Mouse (Mus musculus) liver, embryonic 14.5 days (tissue): ENCODE data around the gene Dcpp2. TPM values are rescaled to one million over a fixed set of nuclear protein-coding genes. Genes with fewer than 3 reads are reported as not detected.
"Not testable (repeated sequence)": the region's sequence is repeated elsewhere in the genome, so short reads cannot be mapped to it uniquely, and the experiment has no call there.

Experiments used
- ATAC-seq: fragments of 200-750 bp; cut with Nextera tagmentation; 2 replicates; pipeline ENCODE4 v1.8.0; 2017; ENCODE audit warnings: moderate number of reproducible peaks, mild to moderate bottlenecking, moderate library complexity; ENCODE audit not compliant: insufficient read depth
- DNase-seq, 3 experiments: peaks; one replicate each; pipeline ENCODE4 v3.0.0-alpha.2; 2012 to 2013; ENCODE audit warnings: low read depth in 3 of 3, low spot score in 3 of 3
- H3K27ac ChIP-seq: fragments of 300-500 bp; sonication (generic); 2 replicates; pipeline ENCODE4 v1.5.1; 2014; ENCODE audit warnings: moderate library complexity, mild to moderate bottlenecking, control low read depth, inconsistent platforms
- H3K27me3 ChIP-seq: fragments of 300-500 bp; sonication (generic); 2 replicates; pipeline ENCODE4 v1.6.1; 2014; ENCODE audit warnings: mild to moderate bottlenecking, low read length, moderate library complexity; ENCODE audit not compliant: control insufficient read depth, insufficient read depth
- H3K36me3 ChIP-seq: fragments of 300-500 bp; sonication (generic); replicated peaks from 2 replicates; pipeline ENCODE4 v1.6.1; 2014; ENCODE audit warnings: low read depth; ENCODE audit not compliant: control insufficient read depth, insufficient read depth
- H3K4me1 ChIP-seq, 2 experiments: fragments of 200-500 bp in 1 of 2; fragments of 300-500 bp in 1 of 2; sonication (generic) in 1 of 2; replicated peaks; 2 replicates each; pipeline ENCODE4 v1.6.1; 2012 to 2014; ENCODE audit warnings: antibody characterized with exemption in 1 of 2, inconsistent platforms in 1 of 2, low read length in 1 of 2; ENCODE audit not compliant: control insufficient read depth in 2 of 2, insufficient read depth in 2 of 2
- H3K4me2 ChIP-seq: fragments of 300-500 bp; sonication (generic); 2 replicates; pipeline ENCODE4 v1.6.1; 2014; ENCODE audit warnings: low read depth, mild to moderate bottlenecking, control low read depth, moderate library complexity
- H3K4me3 ChIP-seq, 2 experiments: fragments of 200-500 bp in 1 of 2; fragments of 300-500 bp in 1 of 2; sonication (generic) in 1 of 2; 2 replicates each; pipeline ENCODE4 v1.5.1; 2012 to 2014; ENCODE audit warnings: low read depth in 2 of 2, low read length in 2 of 2, mild to moderate bottlenecking in 2 of 2, control low read depth in 1 of 2, inconsistent platforms in 1 of 2, moderate library complexity in 1 of 2; ENCODE audit not compliant: insufficient read depth in 1 of 2
- H3K9ac ChIP-seq: fragments of 300-500 bp; sonication (generic); replicated peaks from 2 replicates; pipeline ENCODE4 v1.6.1; 2014; ENCODE audit warnings: mild to moderate bottlenecking, control low read depth, moderate library complexity
- H3K9me3 ChIP-seq: fragments of 300-500 bp; sonication (generic); 2 replicates; pipeline ENCODE4 v1.6.1; 2016; ENCODE audit warnings: low read length, mixed read lengths; ENCODE audit not compliant: control insufficient read depth
- CTCF ChIP-seq: IDR thresholded peaks from 2 replicates; pipeline ENCODE4 v1.5.1; 2016; ENCODE audit warnings: antibody characterized with exemption, low read depth, control low read depth
- EP300 ChIP-seq: IDR thresholded peaks from 2 replicates; pipeline ENCODE4 v1.6.1; 2016; ENCODE audit warnings: antibody characterized with exemption, low read depth
- WGBS: fragments of 180-500 bp; shearing (Covaris S2); extraction: QIAGEN DNeasy Blood & Tissue Kit; methylation state at CpG from one replicate; pipeline ENCODE4 v1.1.7; 2014; ENCODE audit not compliant: insufficient replicate concordance; 5-methylcytosine and 5-hydroxymethylcytosine counted together
- polyA plus RNA-seq, 2 experiments: library from polyadenylated mRNA; depleted of rRNA in 1 of 2; stranded (reverse) in 1 of 2; unstranded in 1 of 2; fragments of >200 nt; fragmentation: Nextera tagmentation in 1 of 2; extraction: Ambion mirVana in 1 of 2; gene quantifications; 2 replicates each; pipeline versions ENCODE4 v1.2.1 to v1.2.3; 2012 to 2014

The Dcpp2 gene
- polyA plus RNA-seq, 2 experiments: not detected

DNA sequence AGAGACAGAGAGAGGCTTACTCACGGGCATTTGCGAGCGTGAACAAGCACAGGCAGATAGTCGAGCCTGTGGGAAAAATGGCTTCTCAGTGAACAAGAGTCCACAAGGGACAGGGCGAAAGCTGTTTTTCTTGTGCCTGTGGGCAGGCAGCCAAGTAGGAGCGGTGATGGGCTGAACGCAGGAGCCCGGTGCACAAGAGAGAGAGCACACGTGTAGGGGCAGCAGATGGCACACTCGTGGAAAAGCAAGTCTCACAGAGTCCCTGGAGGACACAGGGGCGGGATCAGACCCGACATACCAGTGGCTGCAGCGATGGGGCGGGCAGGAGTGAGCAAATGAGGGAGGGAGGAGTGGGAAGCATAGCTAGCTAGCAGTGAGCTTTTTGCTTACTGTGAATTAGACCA lies 44.4 kb downstream of the Dcpp2 start:
- no peak for TF ChIP-seq EP300
- no peak for TF ChIP-seq CTCF
- H3K4me2 ChIP-seq: peak overlapping the region; percentile 68
- peak overlapping the region; percentile 56 for H3K9ac ChIP-seq
- ATAC-seq (peak; percentile 66), DNase-seq (peak; percentile 17 to 33 (median 33))
- no peaks in the 10 kb centered on the region for H3K36me3 ChIP-seq
- peaks cover 0 to 8% of the 10 kb centered on the region in 2 experiments; a peak in 1 of 4 replicates for H3K4me1 ChIP-seq
- 1% methylated on average over 14 of the region's 14 CpGs for WGBS
- H3K27me3 ChIP-seq: no peaks in the 10 kb centered on the region
- no peak overlapping the region for H3K27ac ChIP-seq
- no peaks in the 10 kb centered on the region for H3K9me3 ChIP-seq
- H3K4me3 ChIP-seq: peak overlapping the region; percentile 48 to 75

DNA sequence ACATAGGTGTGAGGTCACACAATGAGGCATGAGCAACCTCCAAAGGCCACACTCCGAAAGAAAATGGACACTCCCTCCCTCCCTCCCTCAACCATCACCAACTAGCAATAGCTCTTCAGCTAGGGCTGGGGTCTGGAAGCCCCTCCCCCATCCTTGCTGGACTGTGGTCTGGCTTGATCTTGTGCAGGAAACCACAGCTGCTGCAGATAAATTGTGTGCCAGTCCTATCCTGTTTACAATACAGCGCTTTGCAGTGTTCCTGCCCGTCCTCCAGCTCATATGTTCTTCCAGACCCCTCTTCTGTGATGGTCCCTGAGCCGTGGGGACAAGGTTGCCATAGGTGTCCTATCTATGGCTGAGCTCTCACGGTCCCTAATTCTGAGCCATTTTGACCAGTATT lies 50.5 kb downstream of the Dcpp2 start:
- Histone ChIP-seq H3K4me2 (no peak overlapping the region), H3K4me1 (no peaks in the 10 kb centered on the region), H3K27ac (no peak overlapping the region), H3K36me3 (no peaks in the 10 kb centered on the region), H3K4me3 (no peak overlapping the region), H3K27me3 (no peaks in the 10 kb centered on the region), H3K9ac (no peak overlapping the region), H3K9me3 (no peaks in the 10 kb centered on the region)
- ATAC-seq: no peak
- TF ChIP-seq CTCF (no peak), EP300 (no peak)
- WGBS: 17% methylated on average over 5 of the region's 5 CpGs
- no peak for DNase-seq

DNA sequence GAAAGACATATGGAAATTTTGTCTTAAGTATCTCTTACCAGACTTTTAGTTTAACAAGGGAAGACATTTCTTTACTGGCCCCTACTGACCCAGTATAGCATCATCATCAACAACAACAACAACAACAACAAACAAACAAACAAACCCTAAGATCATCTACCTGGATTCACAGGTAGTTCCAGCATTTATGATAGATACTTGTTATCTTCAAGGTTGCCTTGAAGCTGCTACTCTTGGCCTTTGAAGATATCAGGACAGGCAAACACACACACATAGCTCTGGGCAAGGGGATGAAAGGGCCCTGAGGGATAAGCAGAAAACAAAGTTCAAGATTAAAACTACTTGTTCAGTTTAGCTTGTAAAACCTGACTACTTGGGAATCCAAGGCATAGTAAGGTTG lies 60.7 kb downstream of the Dcpp2 start, which contains the start of gene Sbp:
Gene Sbp, plus strand, starts transcription at position 301 of the 400 bp plus-strand sequence.
- H3K27me3 ChIP-seq: no peaks in the 10 kb centered on the region
- H3K27ac ChIP-seq: no peak within 1 kb of the TSS
- H3K9me3 ChIP-seq: no peaks in the 10 kb centered on the region
- H3K36me3 ChIP-seq: no peaks in the 10 kb centered on the region
- no peak for ATAC-seq
- no peak within 1 kb of the TSS for H3K9ac ChIP-seq
- DNase-seq: no peak
- H3K4me2 ChIP-seq: no peak within 1 kb of the TSS
- TF ChIP-seq CTCF: no peak
- TF ChIP-seq EP300: no peak
- H3K4me1 ChIP-seq: no peaks in the 10 kb centered on the region
- H3K4me3 ChIP-seq: no peak within 1 kb of the TSS

DNA sequence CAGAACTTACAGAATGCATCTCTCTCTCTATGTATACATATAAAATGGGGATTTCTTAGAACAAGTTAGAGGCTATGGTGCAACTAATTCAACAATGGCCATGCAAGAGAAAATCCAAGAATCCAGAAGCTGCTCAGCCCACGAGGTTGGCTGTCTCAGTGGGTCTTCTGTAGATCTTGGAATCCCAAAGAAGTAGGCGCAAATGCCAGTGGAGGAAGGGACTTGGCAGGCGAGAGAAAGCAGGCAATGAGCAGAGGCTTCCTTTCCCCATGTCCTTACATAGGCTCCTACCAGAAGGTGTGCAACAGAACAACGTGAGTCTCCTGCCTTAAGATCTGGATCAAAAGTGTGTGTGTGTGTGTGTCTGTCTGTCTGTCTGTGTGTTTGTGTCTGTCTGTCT lies 66.8 kb downstream of the Dcpp2 start:
- H3K27ac ChIP-seq, ATAC-seq: not testable (repeated sequence)
- 47% methylated on average over 4 of the region's 4 CpGs for WGBS

DNA sequence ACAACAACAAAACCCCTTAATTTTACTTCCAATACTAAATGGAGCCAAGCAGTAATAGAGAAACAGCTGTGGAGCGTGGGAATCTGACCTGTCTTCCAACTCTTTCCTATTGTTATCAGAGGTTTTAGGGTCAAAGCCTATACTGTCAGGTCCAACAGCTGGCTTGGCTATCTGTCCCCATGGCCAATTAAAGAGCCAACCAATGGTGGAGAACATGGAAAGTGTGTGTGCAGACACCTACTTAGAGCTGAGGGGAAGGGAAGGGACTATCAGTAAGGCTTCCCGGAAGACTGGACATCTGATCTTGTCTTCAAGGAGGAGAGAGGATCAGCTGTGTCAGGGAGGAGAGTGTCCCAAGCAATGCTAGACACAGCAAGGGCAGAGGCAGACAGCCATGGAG lies 68.4 kb downstream of the Dcpp2 start:
- Histone ChIP-seq H3K9ac (no peak overlapping the region), H3K27me3 (no peaks in the 10 kb centered on the region), H3K27ac (no peak overlapping the region), H3K4me2 (no peak overlapping the region), H3K4me3 (no peak overlapping the region), H3K4me1 (no peaks in the 10 kb centered on the region), H3K9me3 (no peaks in the 10 kb centered on the region), H3K36me3 (no peaks in the 10 kb centered on the region)
- no peak for TF ChIP-seq CTCF
- TF ChIP-seq EP300: no peak
- 58% methylated on average over 2 of the region's 2 CpGs for WGBS
- DNase-seq (no peak), ATAC-seq (no peak)

More for the DNA sequence above, 66.8 kb downstream of the Dcpp2 start:
- H3K4me1 ChIP-seq, DNase-seq, H3K36me3 ChIP-seq, H3K4me2 ChIP-seq, H3K9me3 ChIP-seq, H3K4me3 ChIP-seq, H3K9ac ChIP-seq, H3K27me3 ChIP-seq: not testable (repeated sequence)

Other genes starting within 250 kb of the Dcpp2 start
- 0.11 and 0.12 TPM in 2 replicates for gene Mmp25, start 235.6 kb upstream of the Dcpp2 start, polyA plus RNA-seq (2012; rRNA removed)
- gene Mmp25, start 235.6 kb upstream of the Dcpp2 start, polyA plus RNA-seq (2014; fragmentation: Nextera tagmentation; extraction: Ambion mirVana): 0.11 TPM in 1 of 2 replicates, not detected in the other
- 0.02 TPM in 2 replicates for gene Bicdl2, start 220.4 kb upstream of the Dcpp2 start, polyA plus RNA-seq (2012; rRNA removed)
- gene Bicdl2, start 220.4 kb upstream of the Dcpp2 start, polyA plus RNA-seq (2014; fragmentation: Nextera tagmentation; extraction: Ambion mirVana): not detected in 2 replicates
- gene Hcfc1r1, start 207.3 kb upstream of the Dcpp2 start, polyA plus RNA-seq (2012; rRNA removed): 11.3 and 15.3 TPM in 2 replicates
- 21.0 and 24.5 TPM in 2 replicates for gene Hcfc1r1, start 207.3 kb upstream of the Dcpp2 start, polyA plus RNA-seq (2014; fragmentation: Nextera tagmentation; extraction: Ambion mirVana)
- 14.8 and 17.2 TPM in 2 replicates for gene Thoc6, start 207.0 kb upstream of the Dcpp2 start, polyA plus RNA-seq (2012; rRNA removed)
- 21.4 and 21.5 TPM in 2 replicates for gene Thoc6, start 207.0 kb upstream of the Dcpp2 start, polyA plus RNA-seq (2014; fragmentation: Nextera tagmentation; extraction: Ambion mirVana)
- 1.4 and 1.7 TPM in 2 replicates for gene Tnfrsf12a, start 203.4 kb upstream of the Dcpp2 start, polyA plus RNA-seq (2012; rRNA removed)
- gene Tnfrsf12a, start 203.4 kb upstream of the Dcpp2 start, polyA plus RNA-seq (2014; fragmentation: Nextera tagmentation; extraction: Ambion mirVana): 3.0 and 3.9 TPM in 2 replicates
- gene Cldn6, start 201.6 kb upstream of the Dcpp2 start, polyA plus RNA-seq (2012; rRNA removed): 0.64 and 0.68 TPM in 2 replicates
- 0.15 and 0.50 TPM in 2 replicates for gene Cldn6, start 201.6 kb upstream of the Dcpp2 start, polyA plus RNA-seq (2014; fragmentation: Nextera tagmentation; extraction: Ambion mirVana)
- gene Cldn9, start 196.9 kb upstream of the Dcpp2 start, polyA plus RNA-seq (2012; rRNA removed): 0.04 TPM in 2 replicates
- gene Cldn9, start 196.9 kb upstream of the Dcpp2 start, polyA plus RNA-seq (2014; fragmentation: Nextera tagmentation; extraction: Ambion mirVana): 0.21 TPM in 1 of 2 replicates, not detected in the other
- gene 1520401A03Rik, start 158.1 kb upstream of the Dcpp2 start, polyA plus RNA-seq (2012; rRNA removed): 0.04 and 0.09 TPM in 2 replicates
- not detected in 2 replicates for gene 1520401A03Rik, start 158.1 kb upstream of the Dcpp2 start, polyA plus RNA-seq (2014; fragmentation: Nextera tagmentation; extraction: Ambion mirVana)
- gene Pkmyt1, start 154.5 kb upstream of the Dcpp2 start, polyA plus RNA-seq (2012; rRNA removed): 29.6 and 35.0 TPM in 2 replicates
- gene Pkmyt1, start 154.5 kb upstream of the Dcpp2 start, polyA plus RNA-seq (2014; fragmentation: Nextera tagmentation; extraction: Ambion mirVana): 21.2 and 24.5 TPM in 2 replicates
- gene Paqr4, start 140.0 kb upstream of the Dcpp2 start, polyA plus RNA-seq (2012; rRNA removed): 3.6 and 5.7 TPM in 2 replicates
- gene Paqr4, start 140.0 kb upstream of the Dcpp2 start, polyA plus RNA-seq (2014; fragmentation: Nextera tagmentation; extraction: Ambion mirVana): 6.4 and 7.2 TPM in 2 replicates
- gene Kremen2, start 135.0 kb upstream of the Dcpp2 start, polyA plus RNA-seq (2012; rRNA removed): 0.02 and 0.03 TPM in 2 replicates
- not detected in 2 replicates for gene Kremen2, start 135.0 kb upstream of the Dcpp2 start, polyA plus RNA-seq (2014; fragmentation: Nextera tagmentation; extraction: Ambion mirVana)
- gene Flywch1, start 109.3 kb upstream of the Dcpp2 start, polyA plus RNA-seq (2012; rRNA removed): 4.0 and 4.3 TPM in 2 replicates
- 6.6 and 7.4 TPM in 2 replicates for gene Flywch1, start 109.3 kb upstream of the Dcpp2 start, polyA plus RNA-seq (2014; fragmentation: Nextera tagmentation; extraction: Ambion mirVana)
- gene Flywch2, start 94.8 kb upstream of the Dcpp2 start, polyA plus RNA-seq (2012; rRNA removed): 0.57 and 0.79 TPM in 2 replicates
- 0.85 and 1.0 TPM in 2 replicates for gene Flywch2, start 94.8 kb upstream of the Dcpp2 start, polyA plus RNA-seq (2014; fragmentation: Nextera tagmentation; extraction: Ambion mirVana)
- 136 and 152 TPM in 2 replicates for gene Srrm2, start 90.3 kb upstream of the Dcpp2 start, polyA plus RNA-seq (2012; rRNA removed)
- gene Srrm2, start 90.3 kb upstream of the Dcpp2 start, polyA plus RNA-seq (2014; fragmentation: Nextera tagmentation; extraction: Ambion mirVana): 107 and 120 TPM in 2 replicates
- gene Elob, start 51.7 kb upstream of the Dcpp2 start, polyA plus RNA-seq (2012; rRNA removed): 277 and 284 TPM in 2 replicates
- gene Elob, start 51.7 kb upstream of the Dcpp2 start, polyA plus RNA-seq (2014; fragmentation: Nextera tagmentation; extraction: Ambion mirVana): 519 and 544 TPM in 2 replicates
- gene Prss33, start 44.8 kb upstream of the Dcpp2 start, polyA plus RNA-seq (2012; rRNA removed): 0.04 TPM in 1 of 2 replicates, not detected in the other
- not detected in 2 replicates for gene Prss33, start 44.8 kb upstream of the Dcpp2 start, polyA plus RNA-seq (2014; fragmentation: Nextera tagmentation; extraction: Ambion mirVana)
- gene Prss32, start 37.0 kb upstream of the Dcpp2 start, polyA plus RNA-seq (2012; rRNA removed): 0.06 TPM in 1 of 2 replicates, not detected in the other
- gene Prss32, start 37.0 kb upstream of the Dcpp2 start, polyA plus RNA-seq (2014; fragmentation: Nextera tagmentation; extraction: Ambion mirVana): not detected in 2 replicates
- 0.09 and 0.18 TPM in 2 replicates for gene Prss41, start 36.7 kb upstream of the Dcpp2 start, polyA plus RNA-seq (2012; rRNA removed)
- gene Prss41, start 36.7 kb upstream of the Dcpp2 start, polyA plus RNA-seq (2014; fragmentation: Nextera tagmentation; extraction: Ambion mirVana): 0.06 TPM in 1 of 2 replicates, not detected in the other
- gene Prss21, start 12.8 kb upstream of the Dcpp2 start, polyA plus RNA-seq (2012; rRNA removed): not detected in 2 replicates
- gene Prss21, start 12.8 kb upstream of the Dcpp2 start, polyA plus RNA-seq (2014; fragmentation: Nextera tagmentation; extraction: Ambion mirVana): not detected in 2 replicates
- not detected in 2 replicates for gene Dcpp1, start within 50 bp of the Dcpp2 start, polyA plus RNA-seq (2012; rRNA removed)
- not detected in 2 replicates for gene Dcpp1, start within 50 bp of the Dcpp2 start, polyA plus RNA-seq (2014; fragmentation: Nextera tagmentation; extraction: Ambion mirVana)
- not detected in 2 replicates for gene Dcpp3, start 36.6 kb downstream of the Dcpp2 start, polyA plus RNA-seq (2012; rRNA removed)
- not detected in 2 replicates for gene Dcpp3, start 36.6 kb downstream of the Dcpp2 start, polyA plus RNA-seq (2014; fragmentation: Nextera tagmentation; extraction: Ambion mirVana)
- not detected in 2 replicates for gene Sbp, start 60.8 kb downstream of the Dcpp2 start, polyA plus RNA-seq (2012; rRNA removed)
- not detected in 2 replicates for gene Sbp, start 60.8 kb downstream of the Dcpp2 start, polyA plus RNA-seq (2014; fragmentation: Nextera tagmentation; extraction: Ambion mirVana)
- gene Sbpl, start 74.4 kb downstream of the Dcpp2 start, polyA plus RNA-seq (2012; rRNA removed): not detected in 2 replicates
- gene Sbpl, start 74.4 kb downstream of the Dcpp2 start, polyA plus RNA-seq (2014; fragmentation: Nextera tagmentation; extraction: Ambion mirVana): not detected in 2 replicates
- gene Prss30, start 99.7 kb downstream of the Dcpp2 start, polyA plus RNA-seq (2012; rRNA removed): 0.07 and 0.13 TPM in 2 replicates
- gene Prss30, start 99.7 kb downstream of the Dcpp2 start, polyA plus RNA-seq (2014; fragmentation: Nextera tagmentation; extraction: Ambion mirVana): 0.06 TPM in 1 of 2 replicates, not detected in the other
- not detected in 2 replicates for gene Prss22, start 117.2 kb downstream of the Dcpp2 start, polyA plus RNA-seq (2012; rRNA removed)
- not detected in 2 replicates for gene Prss22, start 117.2 kb downstream of the Dcpp2 start, polyA plus RNA-seq (2014; fragmentation: Nextera tagmentation; extraction: Ambion mirVana)
- gene Prss27, start 157.3 kb downstream of the Dcpp2 start, polyA plus RNA-seq (2012; rRNA removed): not detected in 2 replicates
- not detected in 2 replicates for gene Prss27, start 157.3 kb downstream of the Dcpp2 start, polyA plus RNA-seq (2014; fragmentation: Nextera tagmentation; extraction: Ambion mirVana)
- gene Kctd5, start 192.6 kb downstream of the Dcpp2 start, polyA plus RNA-seq (2012; rRNA removed): 9.3 and 10.0 TPM in 2 replicates
- gene Kctd5, start 192.6 kb downstream of the Dcpp2 start, polyA plus RNA-seq (2014; fragmentation: Nextera tagmentation; extraction: Ambion mirVana): 10.9 and 11.3 TPM in 2 replicates